Mouse (Mus musculus) activated CD4-positive, CD25-positive, alpha-beta regulatory T cell (primary cell): Measurements from ENCODE around the gene Sppl2c. TPM values are rescaled to one million over a fixed set of nuclear protein-coding genes. Genes with fewer than 3 reads are reported as not detected.

Source experiments
- polyA plus RNA-seq, 2 experiments: library from polyadenylated mRNA; unstranded; fragments of 100-300 nt; shearing (Covaris generic); gene quantifications; one replicate each; pipeline ENCODE4 v1.2.1; 2017

Sppl2c gene
- not detected for polyA plus RNA-seq

DNA sequence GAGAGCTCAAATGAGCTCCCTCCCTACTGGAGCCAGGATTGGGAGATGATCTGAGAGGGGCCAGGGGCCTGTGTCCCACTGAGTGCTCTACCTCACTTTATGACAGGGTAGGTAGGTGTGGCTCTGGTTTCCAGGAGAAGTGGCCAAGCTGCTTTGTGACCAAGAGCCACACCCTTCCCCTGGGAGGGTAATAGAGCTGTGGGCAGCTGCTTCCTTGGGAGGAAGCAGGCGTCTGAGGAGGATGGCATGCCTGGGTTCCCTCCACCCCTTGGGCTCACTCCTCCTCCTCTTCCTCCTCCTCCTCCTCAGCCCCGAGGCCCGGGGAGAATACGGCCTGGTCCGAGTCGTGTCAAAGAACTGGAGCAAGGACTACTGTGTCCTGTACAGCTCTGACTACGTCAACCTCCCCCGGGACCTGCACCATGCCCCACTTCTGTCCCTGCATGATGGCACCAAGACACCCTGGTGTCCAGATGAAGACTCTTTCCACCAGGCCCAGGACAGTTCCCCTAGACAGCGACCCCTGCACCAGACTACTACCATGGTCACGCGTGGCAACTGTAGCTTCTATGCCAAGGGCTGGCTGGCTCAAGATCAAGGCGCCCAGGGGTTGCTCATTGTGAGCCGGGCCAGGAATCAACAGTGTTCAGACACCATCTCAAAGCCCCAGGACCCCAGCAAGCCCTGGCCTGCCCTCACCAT is at the start of gene Sppl2c:
Gene Sppl2c (plus strand): TSS at position 193 of the 702 bp plus-strand sequence.

DNA sequence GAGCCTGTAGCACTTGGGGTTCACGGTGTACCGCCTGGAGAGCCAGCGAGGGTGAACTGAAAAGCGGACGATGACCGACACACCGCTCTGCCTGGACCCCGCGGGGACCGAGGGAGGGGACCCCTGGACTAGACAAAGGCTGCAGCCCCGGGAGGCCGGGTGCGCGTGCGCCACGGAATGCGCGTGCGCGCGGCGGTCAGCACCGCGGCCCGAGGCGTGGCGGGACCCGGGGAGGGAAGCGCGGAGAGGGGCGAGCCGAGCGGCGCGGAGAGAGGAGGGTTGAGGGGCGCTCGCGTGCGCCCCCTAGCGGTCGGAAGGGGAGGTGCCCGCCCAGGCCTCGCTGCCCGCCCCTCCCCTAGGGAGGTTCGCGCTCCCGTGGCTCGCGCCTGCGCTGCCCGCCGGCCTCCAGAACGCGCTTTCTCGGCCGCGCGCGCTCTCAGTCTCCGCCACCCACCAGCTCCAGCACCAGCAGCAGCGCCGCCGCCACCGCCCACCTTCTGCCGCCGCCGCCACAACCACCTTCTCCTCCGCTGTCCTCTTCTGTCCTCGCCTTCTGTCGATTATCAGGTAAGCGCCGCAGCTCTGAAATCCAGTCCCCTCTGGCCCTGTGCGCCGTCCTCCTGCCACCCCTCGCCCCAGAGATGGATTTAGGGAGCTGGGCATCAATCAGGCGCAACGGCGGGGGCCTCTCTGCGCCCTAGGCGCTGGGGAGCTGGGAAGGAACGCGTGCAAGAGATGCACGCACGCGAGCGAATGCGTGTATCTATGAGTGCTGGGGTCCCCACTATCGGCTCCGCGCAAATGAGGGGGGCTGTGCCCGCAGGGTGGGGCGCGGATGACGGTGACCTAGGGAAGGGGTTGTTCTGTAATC is 45.1 kb downstream of the Sppl2c start, which contains the start of gene Mapt:
Gene Mapt (plus strand): TSS at position 350 of the 871 bp plus-strand sequence.

Other genes with a start within 250 kb of the Sppl2c start
- 10 to 100 TPM; 70.8 to 77.4 TPM for gene Nsf, start 232.3 kb upstream of the Sppl2c start, polyA plus RNA-seq
- gene Arf2, start 219.6 kb upstream of the Sppl2c start, polyA plus RNA-seq = 10 to 100 TPM in 1 of 2 experiments, 1 to 10 TPM in 1; 9.7 to 20.5 TPM
- gene Crhr1, start 53.5 kb upstream of the Sppl2c start, polyA plus RNA-seq = not detected
- gene Mapt, start 45.1 kb downstream of the Sppl2c start, polyA plus RNA-seq = under 1 TPM in 1 of 2 experiments, not detected in 1; 0.25 TPM